Mouse (Mus musculus) bone marrow macrophage, adult 2 months (primary cell): ENCODE data around the gene Samd13. TPM values are rescaled to one million over a fixed set of nuclear protein-coding genes. Genes with fewer than 3 reads are reported as not detected.

Experiments used
- H3K27ac ChIP-seq: 2 replicates; pipeline ENCODE4 v1.5.1; 2012; ENCODE audit warnings: low read depth, low read length; ENCODE audit not compliant: insufficient read depth
- H3K4me1 ChIP-seq: 2 replicates; pipeline ENCODE4 v1.6.1; 2012; ENCODE audit warnings: low read length; ENCODE audit not compliant: control insufficient read depth, insufficient read depth
- H3K4me3 ChIP-seq: 2 replicates; pipeline ENCODE4 v1.5.1; 2012; ENCODE audit warnings: mild to moderate bottlenecking, low read length, moderate library complexity; ENCODE audit not compliant: insufficient read depth
- CTCF ChIP-seq: IDR thresholded peaks from 2 replicates; pipeline ENCODE4 v1.5.1; 2012; ENCODE audit warnings: low read depth, mild to moderate bottlenecking, low read length, moderate library complexity
- POLR2A ChIP-seq: IDR thresholded peaks from 2 replicates; pipeline ENCODE4 v1.6.1; 2012; ENCODE audit warnings: mild to moderate bottlenecking, low read depth, low read length, borderline replicate concordance
- polyA plus RNA-seq: library from polyadenylated mRNA; stranded (reverse); fragments of >200 nt; gene quantifications from 2 replicates; pipeline ENCODE4 v1.2.4, GENCODE M21; 2012; ENCODE audit not compliant: missing spikeins, insufficient read depth, insufficient read length

Gene Samd13
- polyA plus RNA-seq, 1 experiment, result not detected

DNA sequence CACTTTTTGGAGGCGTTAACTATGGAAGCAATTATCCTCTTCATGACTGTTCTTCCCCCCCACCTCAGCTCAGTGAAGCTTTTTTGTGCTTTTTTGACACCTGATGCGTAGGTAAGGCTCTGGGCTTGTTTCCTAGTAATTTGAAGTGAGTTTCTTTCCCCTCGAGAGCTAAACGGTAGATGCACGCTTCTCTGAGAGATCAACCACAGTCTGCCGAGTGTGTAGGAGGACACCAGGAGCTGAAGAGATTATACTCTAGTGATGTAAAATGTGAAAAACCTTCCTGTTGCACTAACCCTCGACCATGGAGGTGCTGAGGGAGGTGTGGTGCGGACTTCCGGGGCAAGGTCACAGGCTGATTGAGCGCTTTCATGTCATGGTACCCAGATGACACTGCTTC is 65.3 kb downstream of the Samd13 start:
- Histone ChIP-seq H3K4me3 (no peak overlapping the region), H3K27ac (no peak overlapping the region), H3K4me1 (peaks cover 6% of the 10 kb centered on the region)
- TF ChIP-seq POLR2A (no peak), CTCF (no peak)

DNA sequence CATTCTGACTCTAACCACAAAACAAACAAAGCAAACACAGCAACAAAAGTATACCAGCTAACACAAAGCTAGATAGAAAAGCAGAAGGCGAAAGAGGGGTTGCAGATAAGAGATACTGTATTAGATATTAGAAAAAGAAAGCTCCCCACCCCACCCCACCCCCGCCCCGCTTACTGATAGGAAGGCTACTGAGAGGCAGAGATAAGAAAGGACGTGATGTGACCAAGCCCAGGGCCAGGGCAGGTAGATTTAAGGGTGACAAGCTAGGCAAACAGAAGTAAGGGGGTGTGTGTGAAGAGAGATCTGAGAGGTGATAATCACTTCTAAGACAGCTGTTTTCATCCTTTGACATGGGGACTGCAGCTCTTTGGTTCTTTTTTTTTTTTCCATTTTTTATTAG is 67.0 kb downstream of the Samd13 start:
- Histone ChIP-seq H3K27ac (no peak overlapping the region), H3K4me3 (no peak overlapping the region), H3K4me1 (peaks cover 6% of the 10 kb centered on the region)
- TF ChIP-seq CTCF (no peak), POLR2A (no peak)

DNA sequence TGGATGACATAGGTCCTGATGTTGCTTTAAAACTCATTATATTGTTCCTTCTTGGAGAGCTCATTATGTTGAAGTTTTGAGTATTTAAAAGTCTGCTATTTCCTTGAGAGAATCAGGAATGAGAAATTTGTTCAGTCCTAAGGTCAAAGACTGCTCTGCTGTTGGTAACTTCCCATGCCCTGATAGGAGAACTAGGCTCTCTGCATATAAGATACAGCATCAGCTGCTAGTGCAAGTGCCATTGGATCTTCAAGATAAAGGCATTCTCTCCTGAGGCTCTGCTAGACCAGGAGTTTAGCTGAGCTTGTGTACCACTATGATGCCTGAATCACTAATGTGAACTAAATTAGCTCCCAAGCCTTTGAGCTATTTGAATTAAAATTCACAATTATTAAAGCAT is 67.4 kb downstream of the Samd13 start:
- Histone ChIP-seq H3K4me3 (no peak overlapping the region), H3K4me1 (peaks cover 6% of the 10 kb centered on the region), H3K27ac (no peak overlapping the region)
- TF ChIP-seq POLR2A, result no peak
- TF ChIP-seq CTCF, result no peak

DNA sequence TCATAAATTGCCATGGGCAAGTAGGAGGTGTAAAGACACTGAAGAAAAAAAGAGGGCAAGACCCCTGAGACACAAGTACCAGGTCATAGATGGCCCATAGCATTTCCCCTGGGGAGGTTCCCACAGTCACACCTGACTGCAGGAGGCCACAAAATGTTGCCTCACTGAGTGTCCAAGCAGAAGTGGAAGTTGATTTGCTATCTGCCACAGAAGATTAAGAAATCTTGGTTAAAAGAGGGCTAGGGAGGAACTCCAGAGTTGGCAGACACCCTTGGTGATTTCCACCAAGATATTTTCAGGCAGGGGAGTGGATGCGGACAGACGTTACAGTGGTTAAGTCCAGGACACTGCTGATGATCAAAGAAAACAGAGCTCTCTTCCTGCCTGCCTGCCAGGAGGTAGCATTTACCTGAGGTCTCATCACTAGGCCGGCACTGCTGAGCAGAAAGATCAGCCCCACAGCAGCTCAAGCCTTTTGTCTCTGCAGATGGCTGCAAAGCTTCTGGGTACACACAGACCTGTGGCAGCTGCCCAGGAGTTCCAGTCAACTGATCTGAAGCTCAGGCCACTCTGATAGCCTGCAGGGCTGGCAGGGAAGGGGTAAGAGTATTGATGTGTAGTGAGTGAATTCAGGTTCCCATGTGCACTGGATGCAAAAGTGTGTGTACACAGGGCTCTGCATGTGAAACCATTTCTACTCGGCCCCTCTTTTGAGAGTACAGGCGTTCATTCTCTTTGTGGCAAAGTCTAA is 68.7 kb downstream of the Samd13 start:
- Histone ChIP-seq H3K27ac (no peak overlapping the region), H3K4me3 (no peak overlapping the region)
- TF ChIP-seq POLR2A (no peak), CTCF (no peak)

DNA sequence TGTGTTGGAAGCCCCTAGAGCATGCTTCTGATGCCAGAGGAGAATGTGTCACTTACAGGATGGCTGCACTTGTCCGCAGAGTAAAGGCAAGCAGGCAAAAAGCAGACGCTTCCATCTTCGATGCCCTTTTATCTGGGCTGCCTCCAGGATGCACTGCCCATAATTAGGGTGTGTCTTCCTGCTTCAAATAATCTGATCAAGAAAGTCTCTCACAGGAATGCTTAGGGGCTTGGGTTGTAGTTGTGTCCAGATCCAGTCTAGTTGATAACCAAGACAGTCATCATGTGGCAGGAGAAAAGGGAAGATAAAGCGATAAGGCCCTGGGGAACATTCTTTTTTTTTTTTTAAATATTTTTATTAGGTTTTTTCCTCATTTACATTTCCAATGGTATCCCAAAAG is 69.9 kb downstream of the Samd13 start, which contains the start of gene Dnase2b:
Gene Dnase2b, minus strand, starts transcription at position 101 of the 400 bp plus-strand sequence.
- no peak within 1 kb of the TSS for H3K4me3 ChIP-seq
- no peak within 1 kb of the TSS for H3K27ac ChIP-seq
- peaks cover 6% of the 10 kb centered on the region for H3K4me1 ChIP-seq
- TF ChIP-seq CTCF (no peak), POLR2A (no peak)

More for the DNA sequence above, 68.7 kb downstream of the Samd13 start:
- H3K4me1 ChIP-seq, result peaks cover 6% of the 10 kb centered on the region

DNA sequence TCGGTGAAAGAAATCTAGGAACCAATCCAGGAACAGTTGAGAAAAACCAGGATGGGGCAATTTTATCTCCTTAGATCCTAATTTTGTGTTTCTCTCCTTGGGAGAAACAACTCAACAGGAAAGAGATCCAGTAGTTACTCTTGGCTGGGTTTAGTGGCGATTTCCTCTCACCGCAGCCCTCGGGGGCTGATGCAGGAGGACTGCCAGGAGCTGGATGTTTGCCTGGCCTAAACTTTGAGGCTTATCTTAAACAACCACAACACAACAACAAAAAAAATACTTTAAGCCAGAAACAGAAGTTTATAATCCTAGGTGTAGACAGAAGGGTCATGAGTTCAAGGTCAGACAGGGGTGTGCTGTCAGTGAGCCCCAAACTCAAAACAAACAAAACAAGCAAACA is 73.6 kb downstream of the Samd13 start:
- H3K4me1 ChIP-seq, result peaks cover 15% of the 10 kb centered on the region
- no peak overlapping the region for H3K27ac ChIP-seq
- TF ChIP-seq POLR2A, result no peak
- no peak for TF ChIP-seq CTCF
- H3K4me3 ChIP-seq, result no peak overlapping the region

DNA sequence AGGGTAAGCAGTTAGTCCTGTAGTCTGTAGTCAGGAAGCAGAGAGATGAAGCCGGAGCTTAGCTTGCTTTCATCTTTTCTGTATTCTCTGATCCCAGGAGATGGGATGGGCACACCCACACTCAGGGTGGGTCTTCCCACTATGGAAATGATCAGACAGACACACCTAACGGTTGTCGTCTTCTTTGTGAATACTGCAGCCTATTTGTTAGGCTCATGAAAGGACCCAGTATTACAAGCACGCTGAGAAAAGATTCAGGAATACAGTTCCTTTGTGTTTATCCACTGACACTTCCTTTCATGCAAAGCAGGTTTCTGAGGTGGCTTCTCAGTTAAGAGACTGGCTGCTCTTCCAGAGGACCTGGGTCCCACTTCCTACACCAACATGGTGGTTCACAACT is 74.1 kb downstream of the Samd13 start:
- TF ChIP-seq POLR2A (no peak), CTCF (no peak)
- no peak overlapping the region for H3K27ac ChIP-seq
- peaks cover 12% of the 10 kb centered on the region for H3K4me1 ChIP-seq
- no peak overlapping the region for H3K4me3 ChIP-seq

DNA sequence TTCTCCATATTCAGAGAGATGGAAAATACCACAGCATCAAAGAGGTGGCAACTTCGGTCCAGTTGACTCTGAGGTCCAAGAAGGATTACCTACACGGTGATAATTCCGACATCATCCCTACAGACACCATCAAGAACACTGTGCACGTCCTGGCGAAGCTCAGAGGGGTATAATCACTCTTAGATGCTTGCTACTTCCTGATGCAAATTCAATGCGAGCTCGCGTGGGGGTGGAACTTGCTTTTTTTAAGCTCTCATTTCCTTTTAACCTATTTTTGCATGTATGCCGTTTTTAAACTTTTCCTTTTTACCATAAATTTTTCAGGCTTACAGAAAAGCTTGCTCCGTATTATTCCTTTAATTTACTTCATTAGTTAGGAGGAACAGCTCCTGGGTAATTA is 75.1 kb downstream of the Samd13 start:
- no peak for TF ChIP-seq POLR2A
- no peak for TF ChIP-seq CTCF
- Histone ChIP-seq H3K27ac (no peak overlapping the region), H3K4me3 (no peak overlapping the region)

DNA sequence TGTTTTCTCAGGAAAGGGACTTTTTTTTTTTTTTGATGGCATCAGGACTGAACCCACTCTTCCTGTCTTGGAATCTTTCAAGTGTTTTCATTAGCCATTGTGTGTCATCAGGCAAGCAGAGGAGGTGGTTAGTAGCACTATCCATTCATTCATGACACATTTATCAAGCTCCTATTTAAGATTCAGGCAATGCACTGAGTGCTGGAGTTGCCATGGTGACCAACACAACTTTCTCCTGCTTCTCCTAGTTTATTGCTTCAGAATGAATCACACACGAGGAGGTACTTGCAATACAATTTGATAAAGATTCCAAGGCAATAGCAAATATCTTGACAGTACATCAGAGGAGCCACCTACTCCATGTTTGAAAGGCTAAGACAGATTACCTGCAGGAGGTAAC is 78.0 kb downstream of the Samd13 start:
- TF ChIP-seq CTCF, result no peak
- no peak for TF ChIP-seq POLR2A
- no peak overlapping the region for H3K4me3 ChIP-seq
- peaks cover 12% of the 10 kb centered on the region for H3K4me1 ChIP-seq
- H3K27ac ChIP-seq, result no peak overlapping the region

More for the DNA sequence above, 75.1 kb downstream of the Samd13 start:
- peaks cover 12% of the 10 kb centered on the region for H3K4me1 ChIP-seq

DNA sequence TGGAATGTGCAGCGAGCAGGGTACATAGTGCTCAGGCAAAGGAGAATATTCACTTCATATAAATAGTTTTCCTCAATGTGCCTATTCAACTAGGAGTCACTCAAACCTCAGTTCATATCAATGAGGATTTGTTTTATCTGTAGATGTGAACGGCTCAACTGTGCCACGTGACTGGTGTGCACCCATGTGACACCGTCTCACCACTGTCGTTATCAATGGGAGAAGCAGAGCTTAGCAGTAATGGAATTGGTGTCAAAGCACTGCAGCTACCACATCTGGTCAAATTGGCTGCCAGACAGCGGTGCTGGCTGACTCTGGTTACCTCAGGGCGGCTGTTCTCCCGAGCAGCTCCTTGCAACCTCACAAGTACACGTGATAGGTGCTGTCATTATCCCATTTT is 80.7 kb downstream of the Samd13 start:
- Histone ChIP-seq H3K27ac (no peak overlapping the region), H3K4me1 (peaks cover 10% of the 10 kb centered on the region), H3K4me3 (no peak overlapping the region)
- no peak for TF ChIP-seq POLR2A
- no peak for TF ChIP-seq CTCF
